Mouse (Mus musculus) ES-CJ7 (cell line): Measurements from ENCODE around the gene Pmf1.

Source experiments
- DNase-seq: peaks from one replicate; pipeline ENCODE4 v3.0.0; 2011; ENCODE audit warnings: low read depth, low spot score

Gene Pmf1

DNA sequence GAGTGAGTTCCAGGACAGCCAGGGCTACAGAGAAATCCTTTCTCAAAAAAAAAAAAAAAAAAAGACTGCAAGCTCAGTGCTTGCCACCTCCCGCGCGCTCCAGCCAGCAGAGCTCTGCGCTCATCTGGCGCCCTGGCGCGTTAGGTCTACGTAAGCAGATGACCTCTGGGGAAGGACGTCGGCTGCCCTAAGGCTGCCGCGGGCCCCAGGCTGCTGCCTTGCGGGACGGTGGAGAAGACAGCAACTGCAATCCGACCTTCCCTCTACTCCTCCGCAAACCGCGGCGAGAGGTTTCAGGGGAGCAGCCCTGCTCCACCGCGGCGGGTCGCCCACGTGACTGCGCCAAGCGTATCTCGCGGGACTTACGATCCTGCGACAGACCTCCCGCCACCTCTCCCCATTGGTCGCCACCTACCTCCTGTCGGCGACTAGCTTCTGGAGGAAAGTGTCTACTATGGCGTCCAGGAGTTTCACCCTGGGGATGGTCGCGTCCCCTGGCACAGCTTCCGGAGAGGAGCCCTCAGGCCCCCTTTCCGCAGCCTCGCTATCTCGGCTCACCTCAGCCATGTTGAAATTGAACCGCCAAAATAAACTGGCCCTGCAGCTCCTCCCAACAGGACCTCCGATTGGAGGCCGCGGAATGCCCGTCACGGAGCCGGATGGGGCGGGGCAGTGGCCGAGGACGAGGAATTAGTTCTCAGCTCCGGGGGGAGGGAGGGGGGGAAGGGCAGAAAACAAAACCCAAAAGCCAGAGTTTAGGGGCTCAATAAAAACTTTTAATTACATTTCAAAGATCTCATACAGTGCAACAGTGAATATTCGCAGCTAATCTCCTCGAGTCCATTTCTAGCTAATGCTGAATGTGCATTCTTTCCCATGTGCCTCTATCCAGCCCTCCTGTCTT is at the start of gene Pmf1:
Pmf1 (minus strand) TSS at position 591 of the 904 bp plus-strand sequence.
- DNase-seq: peak; percentile 93

- DNase-seq: peak; percentile 59
These were observed 48.7 kb upstream of the Pmf1 start for GRCm38 (mm10) chr3:88458778-88459219.

- no peak for DNase-seq
These were observed 46.8 kb upstream of the Pmf1 start for GRCm38 (mm10) chr3:88456746-88457532.

DNA sequence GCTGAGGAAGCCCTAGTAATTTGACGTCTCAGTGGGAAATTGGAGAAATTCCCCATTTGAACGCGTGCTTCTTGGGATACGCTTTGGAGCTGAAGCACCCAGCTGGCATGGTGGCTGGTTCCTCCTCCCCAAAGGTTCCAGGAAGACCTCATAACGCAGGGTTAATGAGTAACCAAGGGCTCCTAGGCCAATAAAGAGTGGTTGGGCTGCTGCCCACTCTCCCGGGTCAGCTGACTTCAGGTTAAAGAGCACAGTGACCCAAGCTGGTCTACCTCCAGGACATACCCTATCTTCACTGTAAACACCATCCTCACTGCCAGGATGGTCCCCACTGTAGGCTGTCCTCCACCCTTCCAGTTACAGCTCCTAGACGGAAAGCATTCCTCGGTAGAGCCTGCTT is 46.2 kb upstream of the Pmf1 start:
- no peak for DNase-seq

DNA sequence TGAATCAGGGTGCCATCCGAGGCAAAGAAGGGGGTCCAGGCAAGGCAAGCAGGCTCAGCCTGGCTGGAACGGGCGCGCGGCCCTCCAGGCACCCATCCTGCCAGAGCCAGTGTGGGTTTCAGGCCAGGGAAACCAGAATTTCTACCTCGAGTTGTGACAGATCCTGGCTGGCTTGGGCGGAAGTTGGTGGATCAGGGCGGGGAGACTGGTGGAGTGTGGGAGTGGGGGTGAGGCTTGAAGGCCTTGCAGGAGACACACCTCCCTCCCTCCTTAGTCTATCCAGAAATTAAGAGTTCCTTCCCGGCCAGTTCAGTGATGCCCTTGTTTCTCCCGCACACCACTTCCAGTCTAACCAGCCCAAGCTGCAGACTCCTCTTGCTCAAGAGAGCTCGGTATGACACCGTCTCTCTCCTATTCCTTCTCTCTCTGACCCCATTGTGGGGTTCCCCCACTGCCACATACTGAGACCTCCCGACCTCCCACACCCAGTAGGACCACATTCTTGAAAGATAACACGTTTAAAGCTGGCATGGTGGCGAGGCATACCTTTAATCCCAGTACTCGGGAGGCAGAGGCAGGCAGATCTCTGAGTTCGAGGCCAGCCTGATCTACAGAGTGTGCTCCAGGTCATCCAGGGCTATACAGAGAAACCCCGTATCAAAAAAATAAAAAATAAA is 45.6 kb upstream of the Pmf1 start:
- no peak for DNase-seq

DNA sequence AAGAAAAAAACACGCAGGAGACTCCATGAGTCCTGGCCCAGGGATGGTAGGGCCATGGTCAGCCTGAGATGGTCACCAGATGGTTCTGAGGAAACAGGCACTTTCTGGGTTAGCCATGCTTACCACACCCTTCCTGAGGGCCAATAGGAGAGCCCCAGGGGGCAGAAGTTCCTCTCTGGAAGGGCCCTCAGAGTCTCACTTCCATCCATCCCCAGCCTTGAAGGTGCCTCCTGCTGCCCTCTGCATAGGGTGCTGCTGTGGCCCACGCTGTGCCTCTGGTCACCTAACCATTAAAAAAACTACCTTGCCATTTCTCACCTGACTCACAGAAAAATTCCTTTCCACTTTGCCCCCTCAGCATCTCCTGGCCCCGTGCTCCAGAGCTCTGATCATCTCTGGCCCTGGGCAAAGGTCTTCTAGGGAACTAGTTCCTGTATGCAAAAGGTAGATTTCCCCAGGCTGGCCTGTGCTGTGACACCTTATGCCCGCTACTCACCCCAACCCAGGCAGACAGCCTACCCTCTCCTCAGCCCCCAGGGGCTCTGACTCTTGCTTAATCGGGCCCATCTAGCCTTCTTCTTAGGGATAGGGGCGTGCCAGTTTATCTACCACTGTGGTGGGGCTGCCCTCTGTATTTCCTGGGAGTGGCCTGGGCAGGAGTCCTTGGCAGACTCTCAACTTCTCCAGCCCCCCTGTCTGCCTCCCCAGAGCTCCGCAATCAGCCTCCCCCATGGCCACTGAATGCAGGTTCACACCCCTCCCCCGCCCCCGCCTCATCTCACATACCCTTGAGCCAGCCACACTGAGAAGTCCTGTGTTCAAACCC is 44.8 kb upstream of the Pmf1 start:
- DNase-seq: no peak

GRCm38 (mm10) chr3:88453986-88454385 is 43.9 kb upstream of the Pmf1 start:
- no peak for DNase-seq

GRCm38 (mm10) chr3:88453369-88453768 is 43.2 kb upstream of the Pmf1 start:
- DNase-seq: no peak

GRCm38 (mm10) chr3:88452716-88453115 is 42.6 kb upstream of the Pmf1 start:
- no peak for DNase-seq

GRCm38 (mm10) chr3:88452246-88452645 is 42.1 kb upstream of the Pmf1 start:
- DNase-seq: no peak

DNA sequence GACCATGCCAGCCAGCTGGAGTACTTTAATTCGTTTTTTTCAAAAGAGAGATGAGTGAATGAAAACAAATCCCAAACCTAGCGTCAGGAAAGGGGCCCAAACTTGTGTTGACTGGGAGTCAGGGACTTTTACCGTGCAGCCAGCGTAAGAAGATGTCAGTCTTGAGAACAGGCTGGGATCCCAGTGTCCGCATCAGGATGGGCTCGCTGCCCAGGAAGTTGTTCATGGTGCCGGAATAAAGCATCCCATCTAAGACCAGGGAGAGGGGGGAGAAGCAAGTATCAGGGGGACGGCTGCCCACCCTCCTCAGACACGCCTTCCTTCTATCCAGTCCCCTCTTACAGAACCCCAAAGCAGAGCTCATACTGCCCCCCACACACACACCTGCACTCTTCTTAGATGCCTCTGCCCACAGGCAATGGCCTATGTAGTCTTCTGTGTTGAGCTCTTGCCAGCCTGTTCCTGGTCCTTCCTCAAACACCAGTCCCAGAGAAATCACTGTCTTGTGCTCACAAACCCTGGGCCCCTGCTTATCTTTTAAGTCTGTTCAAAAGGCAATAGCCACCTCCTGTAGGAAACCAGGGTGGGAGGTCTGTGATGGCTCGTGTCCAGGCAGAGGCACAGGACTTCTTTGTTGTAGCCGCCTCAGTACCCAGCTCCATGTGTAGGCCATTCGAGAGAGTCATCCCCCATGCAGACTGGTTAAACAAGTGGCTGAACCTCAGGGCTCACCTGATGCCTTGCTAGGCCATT is 40.4 kb upstream of the Pmf1 start:
- no peak for DNase-seq

- DNase-seq: peak; percentile 43
These were observed 39.4 kb upstream of the Pmf1 start for GRCm38 (mm10) chr3:88449395-88450023.

DNA sequence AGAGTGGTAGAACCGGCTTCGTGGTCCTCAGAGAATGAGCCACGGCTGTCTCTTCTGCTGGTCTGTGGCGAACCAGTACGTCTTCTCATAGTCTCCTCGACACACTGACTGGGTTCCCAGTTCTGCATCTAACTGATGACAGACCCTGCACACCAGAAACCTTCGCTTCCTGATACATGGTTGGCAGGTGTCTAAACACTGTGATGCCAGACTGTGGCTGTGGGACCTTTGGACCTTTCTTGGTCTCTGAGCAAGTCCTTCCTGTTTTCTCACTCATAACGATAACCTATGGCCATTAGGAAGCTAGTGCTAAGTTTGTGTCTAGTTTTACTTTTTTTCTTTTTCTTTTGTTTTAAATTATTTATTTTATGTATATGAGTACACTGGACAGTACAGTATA is 38.3 kb upstream of the Pmf1 start:
- DNase-seq: no peak

DNA sequence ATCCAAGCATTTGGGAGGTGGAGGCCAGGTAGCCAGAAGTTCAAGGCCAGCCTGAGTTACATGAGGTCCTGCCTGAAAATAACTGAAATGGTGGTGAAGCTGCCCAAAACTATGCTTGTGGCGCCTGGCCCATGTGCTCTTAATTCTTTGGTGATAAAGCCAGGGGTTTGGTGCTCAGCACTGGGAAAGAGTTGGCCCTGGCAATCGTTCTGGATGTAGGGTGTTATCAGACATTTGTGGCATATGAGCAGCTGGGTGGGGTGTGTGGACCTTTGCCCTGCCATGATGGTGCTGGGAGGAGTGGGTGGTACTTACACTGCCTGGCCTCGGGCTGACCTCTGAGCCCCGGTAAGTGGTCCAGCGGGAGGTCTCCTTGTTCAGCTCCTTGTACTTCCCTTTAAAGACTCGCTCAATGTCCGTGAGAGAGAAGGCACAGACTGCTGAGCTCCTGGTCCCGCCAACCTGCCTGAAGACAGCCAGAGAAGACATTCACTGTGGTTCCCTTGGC is 37.6 kb upstream of the Pmf1 start:
- no peak for DNase-seq

DNA sequence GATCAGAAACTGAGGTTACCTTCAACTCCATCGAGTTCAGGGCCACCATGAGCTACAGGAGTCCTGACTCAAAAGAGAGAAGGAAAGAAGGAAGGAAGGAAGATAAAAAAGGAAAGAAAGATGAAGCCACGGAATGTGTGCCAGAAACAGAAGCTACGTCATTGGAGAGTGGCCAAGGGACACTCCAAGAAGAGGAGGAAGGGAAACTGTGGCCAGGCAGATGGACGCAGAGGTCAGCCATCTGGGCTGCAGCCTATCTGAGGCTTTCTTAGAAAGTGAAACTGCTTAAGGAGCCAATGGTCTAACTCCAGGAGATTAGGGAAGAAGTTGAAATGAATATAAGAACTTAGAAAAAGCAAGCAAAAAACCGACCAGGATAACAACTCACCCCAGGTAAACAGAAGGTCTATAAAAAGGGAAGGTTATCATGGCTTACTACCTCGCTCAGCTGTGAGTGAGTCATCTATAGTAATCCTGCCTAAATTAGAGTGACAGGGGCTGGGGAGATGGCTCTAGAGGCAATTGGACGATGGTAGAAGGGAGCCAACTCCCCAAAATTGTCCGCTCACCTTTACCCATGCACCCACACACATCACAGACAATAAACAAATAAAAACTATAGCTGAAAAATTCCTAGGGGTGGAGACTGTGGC is 36.5 kb upstream of the Pmf1 start:
- no peak for DNase-seq

- peak; percentile 35 for DNase-seq
These were observed 32.8 kb upstream of the Pmf1 start for GRCm38 (mm10) chr3:88442888-88443287.

GRCm38 (mm10) chr3:88442488-88442887 is 32.4 kb upstream of the Pmf1 start:
- DNase-seq: no peak

DNA sequence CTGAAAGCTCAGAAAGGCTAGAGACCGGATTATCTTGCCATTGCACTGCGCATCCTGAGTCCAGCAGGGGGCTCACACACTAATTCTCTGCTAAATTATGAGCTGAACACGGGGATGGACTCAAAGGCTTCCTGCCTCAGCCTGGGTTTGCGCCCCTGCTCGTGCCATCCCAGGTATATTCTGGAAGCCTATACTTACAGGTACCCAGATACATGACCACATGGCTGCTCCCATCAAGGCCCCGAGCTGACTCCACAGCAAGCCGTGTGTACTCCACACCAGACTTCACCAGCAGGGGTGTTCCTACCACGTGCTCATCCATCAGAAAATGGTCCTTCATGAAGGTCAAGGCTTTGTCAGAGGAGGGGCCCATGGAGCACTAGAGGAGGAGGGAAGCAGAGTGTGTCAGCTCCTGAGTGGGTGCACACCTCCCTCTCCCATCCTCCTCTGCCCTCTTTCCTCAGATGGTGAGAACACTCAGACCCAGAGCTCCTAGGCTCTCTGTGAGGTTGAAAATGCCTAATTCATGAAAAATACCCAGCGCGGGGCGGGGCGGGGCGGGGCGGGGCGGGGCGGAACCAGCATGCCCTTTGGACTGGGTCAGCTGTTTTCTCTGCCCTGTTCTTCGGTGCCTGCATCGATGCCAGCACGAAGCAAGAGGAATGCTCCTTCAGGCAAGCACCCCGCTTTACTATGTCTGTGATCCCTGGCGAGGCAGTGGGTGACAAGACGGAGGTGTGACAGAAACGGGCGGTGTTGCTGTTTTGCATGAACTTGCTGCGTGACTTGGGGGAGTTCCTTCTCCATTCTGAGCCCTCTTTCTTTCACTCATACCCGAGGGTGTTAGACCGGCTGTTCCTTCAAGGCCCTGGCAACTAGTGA is 30.6 kb upstream of the Pmf1 start:
- DNase-seq: peak; percentile 73
